Comparison of ENCODE assay signal across 21 mouse cellular contexts in genomic region chr5:111663831-111664230, GRCm38 (mm10).
DNase-seq lines count a peak whose midpoint lies in the region; ATAC-seq lines count a peak whose summit lies in the region.
"Had no signal": no experiment of that assay in that cellular context is flagged by ENCODE, and none has a peak within 500 bp of the region (broad histone marks: within the 10 kb centered on the region; RNA-seq: fewer than 3 reads in every experiment).

No protein-coding gene starts in this region.

- peaks cover 42% of the 10 kb centered on the region for H3K27me3 ChIP-seq in midbrain, embryonic 10.5 days (ENCODE audit: low read depth, poor library complexity, severe bottlenecking)
- H3K27me3 ChIP-seq in midbrain, embryonic 14.5 days (ENCODE audit: control insufficient read depth, insufficient read depth, low read length): no peaks in the 10 kb centered on the region
- H3K27me3 ChIP-seq in embryonic facial prominence, embryonic 11.5 days (ENCODE audit: control insufficient read depth, insufficient read depth, low read length): no peaks in the 10 kb centered on the region
- no peaks in the 10 kb centered on the region for H3K27me3 ChIP-seq in embryonic facial prominence, embryonic 14.5 days (replicated peaks; ENCODE audit: control insufficient read depth, insufficient read depth, low read length)
- H3K27me3 ChIP-seq: CH12.LX; embryonic facial prominence, embryonic 15.5 days had no signal

- no peak for DNase-seq in midbrain, embryonic 10.5 days (ENCODE audit: low spot score)
- DNase-seq in midbrain, embryonic 14.5 days: no peak
- peak; percentile 65 for DNase-seq in embryonic facial prominence, embryonic 11.5 days (ENCODE audit: low spot score)
- no peak for DNase-seq in embryonic facial prominence, embryonic 14.5 days (ENCODE audit: low spot score)
- DNase-seq in cerebellum, postnatal 25 days: no peak
- DNase-seq in kidney, adult 18-20 months: no peak
- DNase-seq: adrenal gland, postnatal 25 days; cerebellum, adult 18-20 months; cerebellum, adult 9-11 months; gastrocnemius, postnatal 10 days; heart, adult 18-20 months; heart, postnatal 14 days had no signal

- H3K9ac ChIP-seq in midbrain, embryonic 14.5 days (replicated peaks; ENCODE audit: low read length): no peak overlapping the region
- H3K9ac ChIP-seq in embryonic facial prominence, embryonic 11.5 days (replicated peaks; ENCODE audit: low read length): no peak overlapping the region
- H3K9ac ChIP-seq in embryonic facial prominence, embryonic 14.5 days (ENCODE audit: low read depth, low read length): no peak overlapping the region
- H3K9ac ChIP-seq: embryonic facial prominence, embryonic 15.5 days; heart, embryonic 15.5 days; hindbrain, embryonic 14.5 days had no signal

- no peak for ATAC-seq in midbrain, embryonic 14.5 days (ENCODE audit: low FRiP score, low TSS enrichment)
- 0 out of 2 replicates have a peak, but pooled peaks have one; percentile 33 for ATAC-seq in embryonic facial prominence, embryonic 11.5 days (replicated peaks; ENCODE audit: insufficient number of reproducible peaks, low FRiP score, low TSS enrichment, low read depth)
- no peak for ATAC-seq in embryonic facial prominence, embryonic 14.5 days (ENCODE audit: low read depth)
- ATAC-seq: activated CD4-positive, CD25-positive, alpha-beta regulatory T cell, adult 4 months; forebrain, embryonic 16.5 days; Patski had no signal

- peak overlapping the region; percentile 63; the same call in 1 of the 2 replicates for H3K27ac ChIP-seq in midbrain, embryonic 10.5 days (replicated peaks)
- no peak overlapping the region for H3K27ac ChIP-seq in midbrain, embryonic 14.5 days (replicated peaks; ENCODE audit: low read depth, low read length)
- peak overlapping the region; percentile 43 for H3K27ac ChIP-seq in embryonic facial prominence, embryonic 11.5 days (replicated peaks; ENCODE audit: low read depth, low read length)
- H3K27ac ChIP-seq in embryonic facial prominence, embryonic 14.5 days (replicated peaks; ENCODE audit: low read depth, low read length): peak overlapping the region; percentile 49; the same call in 1 of the 2 replicates
- H3K27ac ChIP-seq: embryonic facial prominence, embryonic 15.5 days; heart, embryonic 15.5 days; hindbrain, embryonic 14.5 days had no signal

- 85% methylated on average over 7 of the region's 7 CpGs for WGBS in midbrain, embryonic 10.5 days
- WGBS in midbrain, embryonic 14.5 days: 79% methylated on average over 7 of the region's 7 CpGs
- 56% methylated on average over 7 of the region's 7 CpGs for WGBS in embryonic facial prominence, embryonic 11.5 days
- WGBS in embryonic facial prominence, embryonic 14.5 days: 53% methylated on average over 7 of the region's 7 CpGs

- peaks cover 60% of the 10 kb centered on the region for H3K4me1 ChIP-seq in midbrain, embryonic 10.5 days
- peaks cover 35% of the 10 kb centered on the region for H3K4me1 ChIP-seq in midbrain, embryonic 14.5 days (ENCODE audit: control insufficient read depth, insufficient read depth, low read length)
- peaks cover 6% of the 10 kb centered on the region; the same call in 1 of the 2 replicates for H3K4me1 ChIP-seq in embryonic facial prominence, embryonic 11.5 days (ENCODE audit: control insufficient read depth, insufficient read depth, low read length)
- H3K4me1 ChIP-seq in embryonic facial prominence, embryonic 14.5 days (ENCODE audit: control insufficient read depth, insufficient read depth, low read length): peaks cover 8% of the 10 kb centered on the region; the same call in 1 of the 2 replicates
- H3K4me1 ChIP-seq: heart, embryonic 15.5 days had no signal

- no peaks in the 10 kb centered on the region for H3K36me3 ChIP-seq in midbrain, embryonic 10.5 days
- H3K36me3 ChIP-seq in midbrain, embryonic 14.5 days (ENCODE audit: control insufficient read depth, insufficient read depth, low read length): no peaks in the 10 kb centered on the region
- H3K36me3 ChIP-seq in embryonic facial prominence, embryonic 11.5 days (replicated peaks; ENCODE audit: control insufficient read depth, insufficient read depth, low read depth, low read length): no peaks in the 10 kb centered on the region; the same call in 1 of the 2 replicates
- no peaks in the 10 kb centered on the region for H3K36me3 ChIP-seq in embryonic facial prominence, embryonic 14.5 days (ENCODE audit: control insufficient read depth, insufficient read depth, low read length)
- H3K36me3 ChIP-seq: embryonic facial prominence, embryonic 15.5 days; heart, embryonic 15.5 days had no signal

- peaks cover 9% of the 10 kb centered on the region for H3K9me3 ChIP-seq in midbrain, embryonic 10.5 days (replicated peaks)
- H3K9me3 ChIP-seq in midbrain, embryonic 14.5 days (ENCODE audit: control insufficient read depth, low read length): peaks cover 3% of the 10 kb centered on the region; the same call in 1 of the 2 replicates
- H3K9me3 ChIP-seq in embryonic facial prominence, embryonic 11.5 days (replicated peaks; ENCODE audit: control insufficient read depth, low read length): no peaks in the 10 kb centered on the region
- peaks cover 7% of the 10 kb centered on the region; the same call in 1 of the 2 replicates for H3K9me3 ChIP-seq in embryonic facial prominence, embryonic 14.5 days (ENCODE audit: control insufficient read depth, low read length)
- H3K9me3 ChIP-seq: heart, embryonic 15.5 days had no signal

- H3K4me2 ChIP-seq in midbrain, embryonic 14.5 days (ENCODE audit: low read length): no peak overlapping the region
- no peak overlapping the region for H3K4me2 ChIP-seq in embryonic facial prominence, embryonic 11.5 days (ENCODE audit: low read depth, low read length)
- no peak overlapping the region for H3K4me2 ChIP-seq in embryonic facial prominence, embryonic 14.5 days (ENCODE audit: low read depth, low read length)
- H3K4me2 ChIP-seq: embryonic facial prominence, embryonic 15.5 days; heart, embryonic 11.5 days; heart, embryonic 15.5 days; hindbrain, embryonic 14.5 days had no signal

- H3K4me3 ChIP-seq in midbrain, embryonic 10.5 days: no peak overlapping the region
- H3K4me3 ChIP-seq in midbrain, embryonic 14.5 days (replicated peaks; ENCODE audit: low read depth, low read length): no peak overlapping the region
- no peak overlapping the region for H3K4me3 ChIP-seq in embryonic facial prominence, embryonic 11.5 days (ENCODE audit: low read depth, low read length)
- H3K4me3 ChIP-seq in embryonic facial prominence, embryonic 14.5 days (ENCODE audit: low read depth, low read length): no peak overlapping the region
- H3K4me3 ChIP-seq: embryonic facial prominence, embryonic 15.5 days; erythroblast, embryonic 14.5 days; heart, embryonic 15.5 days had no signal
